Mouse (Mus musculus): Measurements from ENCODE around the gene Ints14.
"Not testable (repeated sequence)": the region's sequence is repeated elsewhere in the genome, so short reads cannot be mapped to it uniquely, and the experiment has no call there.

Ints14 gene

GRCm38 (mm10) chr9:64952055-64952454, 8.7 kb upstream of the Ints14 start:
- no peak for DNase-seq (ENCODE audit: low spot score)

- no peak for DNase-seq (ENCODE audit: low spot score)
Measured at GRCm38 (mm10) chr9:64953190-64953589, 7.5 kb upstream of the Ints14 start.

- DNase-seq (ENCODE audit: low spot score): no peak
Measured at GRCm38 (mm10) chr9:64956337-64956736, 4.4 kb upstream of the Ints14 start.

GRCm38 (mm10) chr9:64957276-64957675, 3.4 kb upstream of the Ints14 start:
- no peak for DNase-seq (ENCODE audit: low spot score)

GRCm38 (mm10) chr9:64960978-64961320, 244 bp downstream of the Ints14 start:
- DNase-seq (ENCODE audit: low spot score): no peak

- no peak for DNase-seq (ENCODE audit: low spot score)
Measured at GRCm38 (mm10) chr9:64980548-64980947, 19.8 kb downstream of the Ints14 start.

GRCm38 (mm10) chr9:64981904-64982303, 21.2 kb downstream of the Ints14 start:
- DNase-seq (ENCODE audit: low spot score): no peak

- no peak for DNase-seq (ENCODE audit: low spot score)
Measured at GRCm38 (mm10) chr9:64985037-64985794, 24.5 kb downstream of the Ints14 start.

- DNase-seq (ENCODE audit: low spot score): no peak
Measured at GRCm38 (mm10) chr9:64985807-64986206, 25.1 kb downstream of the Ints14 start.

- DNase-seq (ENCODE audit: low spot score): no peak
Measured at GRCm38 (mm10) chr9:64987651-64988050, 26.9 kb downstream of the Ints14 start.

- no peak for DNase-seq (ENCODE audit: low spot score)
Measured at GRCm38 (mm10) chr9:64988443-64988842, 27.7 kb downstream of the Ints14 start.

GRCm38 (mm10) chr9:64990291-64990690, 29.6 kb downstream of the Ints14 start:
- DNase-seq (ENCODE audit: low spot score): no peak

GRCm38 (mm10) chr9:64995464-64995863, 34.8 kb downstream of the Ints14 start:
- DNase-seq (ENCODE audit: low spot score): not testable (repeated sequence)

- DNase-seq (ENCODE audit: low spot score): no peak
Measured at GRCm38 (mm10) chr9:65001481-65001880, 40.8 kb downstream of the Ints14 start.

- DNase-seq (ENCODE audit: low spot score): no peak
Measured at GRCm38 (mm10) chr9:65005737-65006136, 45.0 kb downstream of the Ints14 start.

GRCm38 (mm10) chr9:65010632-65011031, 49.9 kb downstream of the Ints14 start:
- no peak for DNase-seq (ENCODE audit: low spot score)

GRCm38 (mm10) chr9:65011304-65011703, 50.6 kb downstream of the Ints14 start:
- DNase-seq (ENCODE audit: low spot score): no peak

GRCm38 (mm10) chr9:65015461-65016222, 54.9 kb downstream of the Ints14 start:
- DNase-seq (ENCODE audit: low spot score): no peak

GRCm38 (mm10) chr9:65016241-65016977, 55.7 kb downstream of the Ints14 start:
- DNase-seq (ENCODE audit: low spot score): no peak

- DNase-seq (ENCODE audit: low spot score): no peak
Measured at GRCm38 (mm10) chr9:65016978-65017827, 56.5 kb downstream of the Ints14 start.

- DNase-seq (ENCODE audit: low spot score): no peak
Measured at GRCm38 (mm10) chr9:65017896-65018295, 57.2 kb downstream of the Ints14 start.

- DNase-seq (ENCODE audit: low spot score): no peak
Measured at GRCm38 (mm10) chr9:65018588-65019121, 58.0 kb downstream of the Ints14 start.

All from spleen, adult 12 weeks (tissue).